Mouse (Mus musculus) layer of hippocampus, adult 8-10 months (tissue): ENCODE data around the gene Ppm1g. TPM values are rescaled to one million over a fixed set of nuclear protein-coding genes. Genes with fewer than 3 reads are reported as not detected.

ENCODE experiments used
- DNase-seq, 2 experiments: peaks; one replicate each; pipeline ENCODE4 v3.0.0; 2022; ENCODE audit warnings: low spot score in 2 of 2
- total RNA-seq, 4 experiments: library from RNA; stranded (reverse); gene quantifications; 2 replicates each; pipeline ENCODE4 v1.2.4; 2022

The Ppm1g gene
- 10 to 100 TPM; 69.8 to 79.5 (median 73.1) TPM for total RNA-seq

GRCm38 (mm10) chr5:31220448-31221303 is at the start of gene Ppm1g:
TSS of gene Ppm1g (minus strand) at chr5:31220687.
- DNase-seq = peak; percentile 91 to 95

GRCm38 (mm10) chr5:31267686-31268085 is 47.2 kb upstream of the Ppm1g start:
- DNase-seq = no peak

- no peak for DNase-seq
These were observed 45.6 kb upstream of the Ppm1g start for GRCm38 (mm10) chr5:31266101-31266500.

- no peak for DNase-seq
These were observed 37.1 kb upstream of the Ppm1g start for GRCm38 (mm10) chr5:31257616-31258015.

- no peak for DNase-seq
These were observed 35.5 kb upstream of the Ppm1g start for GRCm38 (mm10) chr5:31255971-31256370.

- DNase-seq = no peak
These were observed 34.9 kb upstream of the Ppm1g start for GRCm38 (mm10) chr5:31255381-31255780.

GRCm38 (mm10) chr5:31254901-31255300 is 34.4 kb upstream of the Ppm1g start:
- DNase-seq = no peak

GRCm38 (mm10) chr5:31254452-31254851 is 34.0 kb upstream of the Ppm1g start:
- DNase-seq = no peak

GRCm38 (mm10) chr5:31253806-31254205 is 33.3 kb upstream of the Ppm1g start:
- no peak for DNase-seq

- no peak for DNase-seq
These were observed 32.5 kb upstream of the Ppm1g start for GRCm38 (mm10) chr5:31252795-31253545.

GRCm38 (mm10) chr5:31252151-31252550 is 31.7 kb upstream of the Ppm1g start:
- no peak for DNase-seq

GRCm38 (mm10) chr5:31251541-31252101 is 31.1 kb upstream of the Ppm1g start, which contains the start of gene Krtcap3:
TSS of gene Krtcap3 (plus strand) at chr5:31251691.
- no peak for DNase-seq

- no peak for DNase-seq
These were observed 30.2 kb upstream of the Ppm1g start for GRCm38 (mm10) chr5:31250716-31251115.

- no peak for DNase-seq
These were observed 21.7 kb upstream of the Ppm1g start for GRCm38 (mm10) chr5:31242191-31242590.

- DNase-seq = no peak
These were observed 21.1 kb upstream of the Ppm1g start for GRCm38 (mm10) chr5:31241522-31242034.

- DNase-seq = peak; percentile 93 to 94
These were observed 20.4 kb upstream of the Ppm1g start, which contains the start of the genes Nrbp1 and Gm9970 for GRCm38 (mm10) chr5:31240637-31241521. TSS of gene Nrbp1 (plus strand) at chr5:31240864. TSS of gene Gm9970 (minus strand) at chr5:31241232.

- DNase-seq = no peak
These were observed 6.2 kb upstream of the Ppm1g start for GRCm38 (mm10) chr5:31226641-31227040.

GRCm38 (mm10) chr5:31222696-31223095 is 2.2 kb upstream of the Ppm1g start:
- DNase-seq = no peak

GRCm38 (mm10) chr5:31221304-31221945 is 938 bp upstream of the Ppm1g start:
- peak in 1 of 2 experiments; percentile 26 for DNase-seq

- peak in 1 of 2 experiments; percentile 38 for DNase-seq
These were observed 508 bp downstream of the Ppm1g start for GRCm38 (mm10) chr5:31219911-31220447.
